Mouse (Mus musculus) 3T3-L1 (cell line): Measurements from ENCODE around the gene Tex33.
"Not testable (repeated sequence)": the region's sequence is repeated elsewhere in the genome, so short reads cannot be mapped to it uniquely, and the experiment has no call there.

ENCODE experiments used
- DNase-seq: peaks from one replicate; pipeline ENCODE4 v3.0.0-alpha.2; 2015; ENCODE audit warnings: low read depth, low spot score

Tex33 gene

DNA sequence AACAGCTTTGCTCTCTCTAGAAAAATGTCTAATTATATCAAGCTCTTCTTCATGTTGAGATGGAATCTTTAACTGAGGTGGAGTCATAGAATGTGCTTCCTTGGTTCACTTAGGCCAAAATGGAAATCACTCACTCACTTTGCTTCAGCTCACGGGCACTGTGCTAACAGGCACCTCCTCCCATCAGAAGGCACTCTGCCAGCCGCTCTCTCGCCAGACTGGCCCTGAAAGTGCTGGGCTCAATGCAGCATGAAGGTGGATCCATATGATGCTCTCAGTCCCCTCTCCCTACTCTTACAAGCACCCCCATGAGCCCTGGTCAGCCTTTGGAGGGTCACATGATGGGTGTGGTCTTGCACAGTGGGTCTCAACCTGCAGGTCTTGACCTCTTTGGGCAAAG, 21.5 kb downstream of the Tex33 start:
- no peak for DNase-seq

DNA sequence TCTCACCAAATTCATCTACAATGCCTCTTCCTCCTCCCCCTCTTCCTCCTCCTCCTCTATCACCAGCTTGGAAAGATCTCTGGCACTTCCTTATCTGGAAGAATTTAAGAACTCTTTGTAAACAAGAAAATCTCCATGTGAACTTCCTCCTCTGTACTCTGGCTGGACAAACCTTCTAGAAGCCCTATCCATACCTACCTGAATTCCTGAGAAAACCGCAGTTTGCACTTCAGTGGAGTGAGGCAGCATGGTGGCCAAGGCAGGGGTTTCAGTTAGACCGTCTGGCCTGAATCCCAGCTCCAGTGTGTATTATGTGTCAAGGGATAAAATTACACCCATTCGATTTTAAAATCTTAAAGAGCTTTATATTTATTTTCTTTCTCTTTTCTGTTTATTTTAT, 22.9 kb downstream of the Tex33 start:
- no peak for DNase-seq

DNA sequence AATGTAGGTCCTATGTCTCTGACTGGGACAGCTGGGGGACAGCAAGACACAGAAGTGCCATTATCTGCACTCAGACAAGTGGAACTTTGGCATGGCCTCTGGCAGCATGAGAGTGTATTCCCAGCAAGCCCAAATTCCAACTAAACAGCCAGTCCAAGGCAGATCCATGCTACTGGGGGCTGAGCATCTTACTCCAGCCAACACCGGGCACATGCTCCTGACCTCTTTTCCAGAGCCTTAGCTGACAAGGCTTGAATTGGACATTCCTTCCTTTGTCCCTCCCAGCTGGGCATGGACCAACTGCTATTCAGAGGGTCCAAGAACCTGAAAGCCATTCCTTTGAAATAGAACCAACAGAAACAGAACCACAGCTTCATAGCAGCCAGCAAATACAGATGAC, 26.1 kb downstream of the Tex33 start:
- DNase-seq: no peak

DNA sequence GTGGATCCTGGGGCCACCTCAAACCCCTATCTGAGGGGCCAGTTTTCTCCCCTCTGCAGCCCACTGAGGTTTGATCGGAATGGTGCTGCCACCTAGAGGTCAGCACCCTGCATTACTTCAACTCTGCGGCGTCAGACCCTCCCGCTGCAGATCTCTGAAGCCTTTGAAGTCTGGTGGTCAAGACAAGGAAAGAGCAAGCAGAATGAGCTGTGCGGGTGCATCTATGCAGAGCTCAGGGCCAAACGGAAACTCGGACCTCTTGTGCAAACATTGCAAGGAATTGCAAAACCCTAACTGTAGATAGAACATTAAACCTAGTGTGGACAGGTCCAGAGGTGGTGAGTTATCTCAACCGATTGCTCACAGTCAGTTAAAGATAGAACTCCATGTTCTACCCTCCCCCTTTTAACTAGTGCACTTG, 26.8 kb downstream of the Tex33 start:
- peak; percentile 48 for DNase-seq

DNA sequence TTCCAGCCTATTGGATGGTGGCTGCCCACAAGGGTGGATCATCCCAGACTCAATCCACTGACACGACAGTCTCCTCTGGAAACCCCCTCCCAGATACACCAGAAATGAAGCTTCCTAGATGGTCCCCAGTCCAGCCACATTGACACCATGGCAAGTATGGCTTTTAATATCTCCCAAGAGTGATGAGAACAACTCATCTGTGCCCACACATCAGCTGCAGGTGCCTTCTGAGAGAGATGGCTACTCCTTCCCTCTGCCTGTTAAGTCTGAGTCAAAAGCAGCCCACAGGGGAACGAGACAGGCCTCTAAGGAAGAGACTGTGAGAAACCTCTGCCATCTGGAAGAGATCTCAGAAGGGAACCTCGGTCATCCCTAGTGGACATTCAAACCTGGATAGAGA, 27.9 kb downstream of the Tex33 start:
- DNase-seq: no peak

DNA sequence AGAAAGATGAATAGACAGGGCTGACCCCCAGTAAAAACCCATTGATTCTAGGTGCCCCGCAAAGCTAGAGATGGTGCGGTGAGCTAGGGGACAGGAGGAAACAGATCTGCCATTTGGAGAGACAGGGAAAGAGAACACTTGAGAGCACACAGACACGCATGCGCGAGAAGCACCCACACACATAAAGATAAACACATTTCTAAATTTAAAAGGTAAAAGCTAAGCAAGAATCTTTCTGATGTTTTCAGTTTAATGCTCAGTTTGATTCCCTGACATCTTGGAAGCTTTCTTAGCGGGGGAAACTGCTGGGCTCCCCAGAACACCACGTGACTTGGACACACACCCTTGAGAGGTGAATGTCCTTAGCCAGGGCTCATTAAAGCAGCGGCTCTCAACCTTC, 28.8 kb downstream of the Tex33 start:
- DNase-seq: no peak

DNA sequence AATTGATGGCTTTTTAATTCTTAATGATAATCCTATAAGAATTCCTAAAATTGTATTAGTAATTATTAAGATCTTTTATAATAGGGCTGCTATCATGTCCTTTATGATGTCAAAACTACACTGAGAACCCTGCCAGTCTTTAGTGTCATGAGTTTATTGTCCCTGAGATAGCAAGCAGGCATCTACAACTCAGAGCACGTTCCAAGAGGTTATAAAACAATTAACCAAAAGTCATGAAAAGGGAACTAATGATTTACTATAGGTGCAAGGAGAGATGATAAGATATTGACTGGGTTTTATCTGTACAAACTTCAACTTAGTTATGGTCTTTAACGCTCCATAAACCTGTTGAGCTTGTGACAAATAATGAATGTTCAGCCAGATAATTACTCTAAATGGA, 29.8 kb downstream of the Tex33 start:
- DNase-seq: no peak

DNA sequence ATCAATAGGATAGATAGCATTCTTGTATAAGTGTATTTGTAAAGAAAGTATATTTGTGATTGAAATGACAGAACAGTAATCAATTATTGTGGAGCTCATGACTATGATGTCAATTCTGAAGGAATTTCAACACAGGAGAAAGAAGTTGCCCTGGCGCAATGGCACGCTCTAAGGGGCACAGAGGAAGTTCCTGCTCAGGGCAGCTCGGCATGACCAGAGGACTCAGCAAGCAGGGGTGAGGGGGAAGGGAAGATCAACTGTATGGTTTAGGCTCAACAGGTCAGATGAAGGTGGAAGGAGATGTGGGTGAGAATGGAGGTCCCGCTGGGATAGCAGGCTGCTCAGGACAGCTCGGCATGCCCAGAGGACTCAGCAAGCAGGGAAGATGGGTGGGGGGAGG, 40.2 kb downstream of the Tex33 start:
- DNase-seq: no peak

DNA sequence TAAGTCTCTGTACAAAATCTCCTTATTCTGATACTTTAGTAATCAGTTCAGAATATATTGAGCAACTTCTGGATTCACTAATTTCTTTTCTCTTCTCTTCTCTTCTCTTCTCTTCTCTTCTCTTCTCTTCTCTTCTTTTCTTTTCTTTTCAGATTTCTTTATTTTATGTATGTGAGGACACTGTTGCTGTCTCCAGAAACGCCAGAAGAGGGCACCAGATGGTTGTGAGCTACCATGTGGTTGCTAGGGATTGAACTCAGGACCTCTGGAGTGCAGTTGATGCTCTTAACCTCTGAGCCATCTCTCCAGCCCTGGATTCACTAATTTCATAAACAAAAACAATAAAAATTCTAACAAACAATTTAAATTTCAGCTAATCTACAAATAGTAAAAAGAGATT, 40.8 kb downstream of the Tex33 start:
- peak; percentile 69 for DNase-seq

DNA sequence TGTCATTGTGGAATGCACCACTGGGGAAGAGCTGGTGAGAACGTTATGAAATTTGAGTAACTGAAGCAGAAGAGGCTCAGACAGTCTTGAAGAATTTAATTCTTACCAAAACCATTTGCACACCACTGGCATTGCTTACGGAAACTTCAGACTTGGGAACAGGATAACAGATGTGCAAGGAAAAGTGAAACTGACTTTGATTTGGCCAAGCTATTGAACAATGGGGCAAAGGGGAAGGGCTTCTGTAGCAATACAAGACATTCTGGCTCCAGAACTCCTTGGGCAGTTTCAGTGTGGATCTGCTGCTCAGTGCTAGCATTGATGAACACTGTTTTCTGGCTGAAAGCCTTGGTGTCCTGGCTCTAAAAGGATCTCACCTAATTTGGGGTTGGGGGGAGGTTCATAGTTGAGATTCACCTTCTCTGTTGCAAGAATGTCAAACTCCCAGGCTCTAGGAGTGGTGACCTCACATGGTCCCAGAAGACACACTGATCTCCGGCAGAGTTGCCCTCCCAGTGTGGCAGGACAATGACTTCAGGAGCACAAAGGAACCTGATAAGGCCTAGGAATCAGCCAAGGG, 44.0 kb downstream of the Tex33 start:
- DNase-seq: peak; percentile 6

DNA sequence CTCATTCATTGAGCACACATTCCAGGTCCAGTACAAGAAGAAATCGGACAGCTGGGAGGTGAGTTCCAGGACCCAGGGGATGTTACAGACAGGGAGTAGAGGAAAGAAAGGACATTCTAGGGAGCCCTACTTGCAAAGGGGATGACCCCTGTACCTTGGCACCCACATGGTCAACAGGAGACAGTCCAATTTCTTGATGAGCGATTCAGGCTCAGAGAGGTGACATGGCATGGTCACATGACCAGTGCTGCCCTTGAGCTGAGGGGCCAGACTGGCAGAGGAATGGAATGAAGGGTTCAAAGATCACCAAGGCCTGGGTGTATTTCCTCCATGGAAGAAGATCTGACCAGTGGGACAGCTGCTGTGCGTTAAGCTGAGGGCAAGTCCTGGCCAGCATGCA, 51.1 kb downstream of the Tex33 start:
- no peak for DNase-seq

DNA sequence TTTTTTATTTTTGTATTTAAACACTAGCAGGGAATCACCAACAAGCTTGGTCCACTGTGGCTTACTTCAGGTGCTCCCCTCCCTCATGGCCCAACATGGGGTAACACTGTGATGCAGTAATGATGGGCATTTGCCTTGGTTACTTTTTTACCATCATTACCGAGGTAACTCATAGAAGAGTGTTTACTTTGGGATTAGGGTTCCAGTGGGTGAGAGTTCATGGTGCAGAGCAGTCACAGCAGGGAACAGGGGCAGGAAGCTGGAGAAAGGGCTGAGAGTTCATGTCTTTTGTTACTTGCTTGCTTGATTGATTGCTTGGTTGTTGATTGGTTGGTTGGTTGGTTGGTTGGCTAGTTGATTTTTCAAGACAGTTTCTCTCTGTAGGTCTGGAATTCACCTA, 52.0 kb downstream of the Tex33 start:
- no peak for DNase-seq

DNA sequence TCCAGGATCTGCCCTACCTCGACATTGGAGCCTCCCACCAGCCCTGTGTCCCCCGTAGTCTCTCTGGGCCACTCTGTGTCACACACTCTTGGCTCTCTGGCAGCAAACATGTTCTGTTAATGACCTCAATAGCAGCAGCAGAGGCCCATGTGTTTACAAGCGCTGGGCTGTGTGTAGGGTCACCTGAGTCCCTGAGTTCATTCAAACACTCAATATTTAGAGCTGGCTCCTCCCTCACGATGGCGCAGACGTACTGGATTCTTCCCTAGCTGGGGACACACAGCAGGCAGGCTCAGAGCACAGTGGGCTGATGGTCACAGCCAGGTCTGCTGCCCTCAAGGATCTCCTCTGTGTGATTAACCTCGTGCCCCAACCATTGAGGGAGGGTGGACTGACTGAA, 54.8 kb downstream of the Tex33 start:
- not testable (repeated sequence) for DNase-seq

DNA sequence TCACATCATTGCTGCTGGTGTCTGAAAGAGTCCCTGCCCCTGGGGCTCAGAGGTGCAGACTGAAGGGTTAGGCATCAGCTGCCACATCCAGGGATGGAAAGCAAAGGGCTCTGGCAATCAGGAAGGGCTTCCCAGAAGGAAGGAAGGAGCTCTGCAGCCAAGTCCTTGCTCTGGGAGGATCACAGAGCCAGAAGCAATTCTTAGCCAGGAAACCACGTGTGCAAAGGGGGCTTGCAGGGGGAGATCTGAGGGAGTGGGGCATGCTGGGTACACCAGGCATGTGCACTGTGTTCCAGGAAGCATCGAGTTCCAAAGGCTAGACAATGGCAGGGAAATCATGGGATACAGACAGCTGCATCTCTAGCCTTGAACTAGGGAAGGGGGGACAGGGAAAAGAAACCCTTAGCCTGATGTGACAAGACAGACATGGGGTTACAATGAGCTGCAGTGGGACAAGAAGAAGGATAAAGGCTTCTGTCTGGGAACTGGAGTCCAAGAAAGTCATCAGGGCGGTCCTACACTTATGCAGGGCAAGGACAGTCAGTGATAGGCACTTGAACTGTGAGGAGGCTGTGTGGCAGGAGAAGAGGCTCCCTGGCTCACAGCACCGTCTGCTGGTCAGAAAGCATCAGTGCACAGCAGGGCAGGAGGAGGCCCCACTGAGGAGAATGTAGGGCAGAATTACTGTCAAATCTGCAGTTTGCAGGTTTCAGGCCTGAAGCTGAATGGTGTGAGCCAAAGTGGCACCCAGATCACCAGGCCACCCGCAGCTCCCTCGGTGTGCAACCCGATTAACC, 55.9 kb downstream of the Tex33 start:
- peak; percentile 69 for DNase-seq

DNA sequence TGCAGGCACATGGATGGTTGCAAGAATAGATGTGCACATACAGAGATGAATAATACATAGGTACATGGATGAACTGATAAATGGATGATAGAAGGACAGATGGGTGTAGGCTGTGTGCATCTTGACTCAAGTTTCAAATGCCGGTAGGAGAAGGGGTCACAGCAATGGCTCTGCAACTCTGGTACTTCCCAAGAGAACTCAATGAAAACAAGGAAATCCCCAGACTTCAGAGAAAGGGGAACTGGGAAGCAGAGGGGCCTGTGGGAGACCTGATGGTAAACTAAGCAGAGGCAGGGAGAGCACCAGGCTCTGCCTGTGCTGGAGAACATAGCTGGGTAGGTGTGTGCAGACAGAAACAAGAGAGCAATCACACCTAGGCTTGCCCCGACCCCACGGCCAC, 61.3 kb downstream of the Tex33 start:
- no peak for DNase-seq

DNA sequence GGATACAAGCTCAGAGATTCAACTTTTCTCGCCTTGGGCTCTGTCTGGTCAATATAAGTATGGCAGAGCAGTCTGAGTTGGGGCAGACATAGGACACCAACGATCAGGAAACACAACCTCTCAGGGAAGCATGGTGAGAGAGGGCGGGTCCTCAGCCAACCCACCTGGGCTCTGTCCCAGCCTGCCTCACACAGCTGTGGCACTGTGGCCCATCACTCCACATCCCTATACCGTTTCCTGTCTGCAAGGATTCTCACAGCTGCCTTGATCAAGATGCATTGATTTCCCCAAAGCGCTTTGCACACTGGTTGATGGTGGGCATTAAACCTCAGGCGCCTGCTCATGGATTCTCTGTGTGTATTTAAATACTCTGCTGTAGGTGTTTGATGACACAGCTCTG, 62.7 kb downstream of the Tex33 start:
- no peak for DNase-seq

DNA sequence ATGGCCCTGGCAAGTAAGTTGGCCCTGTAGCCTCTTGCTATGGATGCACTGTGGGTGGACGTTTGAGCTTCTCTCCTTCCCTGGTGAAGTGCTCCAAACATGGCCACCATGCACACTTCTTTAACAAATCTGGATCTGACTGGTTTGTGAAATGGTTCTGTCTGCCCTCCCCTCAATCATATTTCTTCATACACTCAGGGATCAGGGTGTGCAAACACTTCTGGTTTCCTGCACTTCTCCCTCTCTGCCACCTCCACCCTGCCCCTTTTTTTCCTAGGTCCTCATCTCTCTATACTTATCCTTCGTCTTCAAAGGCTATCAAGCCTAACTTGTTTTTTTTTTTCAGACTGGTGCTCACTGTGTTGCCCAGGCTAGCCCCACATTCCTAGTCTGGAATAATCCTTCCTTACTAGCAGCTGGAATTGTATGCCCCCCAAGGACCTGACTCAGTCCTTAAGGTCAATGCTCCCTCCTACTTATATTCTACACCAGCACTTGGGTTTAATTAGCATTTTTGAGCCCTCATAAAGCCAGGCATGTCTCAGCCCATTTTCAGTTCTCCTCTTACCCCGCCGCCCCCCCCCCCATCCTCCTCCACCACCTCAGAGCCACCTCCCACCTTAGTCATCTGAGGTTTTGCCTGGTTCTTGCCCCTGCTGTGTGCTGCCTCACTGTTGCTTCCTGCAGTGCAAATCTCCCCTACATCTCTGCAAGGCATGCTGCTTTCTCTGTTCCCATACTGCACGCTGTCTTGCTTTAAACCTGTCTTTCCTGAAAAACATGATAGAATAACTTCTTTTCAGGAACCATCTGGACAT, 64.0 kb downstream of the Tex33 start:
- no peak for DNase-seq

DNA sequence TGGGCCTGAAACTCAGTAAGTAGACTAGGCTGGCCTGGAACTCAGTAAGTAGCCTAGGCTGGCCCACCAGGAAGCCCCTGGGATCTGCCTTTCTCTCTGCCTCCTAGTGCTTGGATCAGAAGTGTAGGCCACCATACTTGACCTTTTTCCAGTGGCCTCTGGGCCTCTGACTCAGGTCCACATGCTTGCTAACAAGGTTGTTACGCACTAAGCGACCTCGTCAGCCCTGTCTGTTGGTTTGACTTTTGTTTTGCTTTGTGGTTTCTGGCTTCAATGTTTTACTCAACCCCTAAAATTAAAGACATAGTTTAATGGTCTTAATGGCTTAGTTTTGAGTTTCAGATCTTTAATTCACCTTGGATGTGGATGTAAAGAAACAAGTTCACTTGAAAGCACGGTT, 65.0 kb downstream of the Tex33 start:
- peak; percentile 65 for DNase-seq

DNA sequence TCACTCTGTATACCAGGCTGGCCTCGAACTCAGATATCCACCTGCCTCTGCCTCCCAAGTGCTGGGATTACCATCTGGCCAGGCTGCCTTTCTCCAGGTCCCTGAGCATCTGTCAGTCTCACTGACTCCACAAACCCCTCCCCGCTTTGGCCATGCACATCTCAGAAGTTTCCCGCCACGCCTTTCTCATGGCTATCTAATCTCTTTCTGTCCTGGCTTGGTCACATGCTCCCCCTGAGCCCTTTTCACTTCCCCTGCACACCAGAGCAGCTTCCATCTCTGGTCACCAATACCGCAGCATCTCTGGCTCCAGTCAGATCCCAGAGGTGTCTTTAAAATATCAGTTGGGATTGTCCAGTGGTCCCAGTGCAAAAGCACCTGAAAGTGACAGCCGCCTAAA, 65.7 kb downstream of the Tex33 start:
- not testable (repeated sequence) for DNase-seq

DNA sequence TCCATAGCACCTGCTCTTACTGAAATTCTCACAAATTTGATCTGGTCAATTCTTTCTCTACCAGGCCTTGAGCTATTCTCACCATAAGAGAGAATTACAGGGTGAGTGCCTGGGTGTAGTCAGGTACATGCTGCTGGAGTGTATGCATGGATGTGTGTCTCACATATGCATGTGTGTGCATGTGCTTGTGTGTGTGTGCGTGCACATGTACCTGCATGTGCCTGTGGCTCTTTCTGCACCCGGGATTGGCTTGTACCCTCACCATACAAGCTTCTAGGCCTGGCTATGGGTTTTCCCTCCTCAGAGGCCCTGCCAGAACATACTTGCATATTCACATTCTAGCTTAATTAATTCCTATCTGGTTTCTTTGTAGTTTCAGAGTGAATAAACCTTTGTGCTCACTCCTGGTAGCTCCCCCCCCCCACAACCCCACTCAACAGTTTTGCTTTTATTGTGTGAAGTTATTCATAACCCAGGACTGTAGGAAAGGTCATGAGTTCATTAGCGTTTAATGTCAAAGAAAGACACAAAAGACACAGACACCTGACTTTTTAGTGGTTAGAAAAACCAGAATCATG, 67.1 kb downstream of the Tex33 start:
- no peak for DNase-seq
